Mouse (Mus musculus) telencephalon, adult 2 months (tissue): ENCODE data around the gene Atp6v0e2.

ENCODE experiments used
- DNase-seq: peaks from one replicate; pipeline ENCODE4 v3.0.0-alpha.2; 2011; ENCODE audit warnings: low read depth, low spot score

Atp6v0e2 gene

GRCm38 (mm10) chr6:48539860-48540259 lies 2.4 kb downstream of the Atp6v0e2 start:
- DNase-seq, result no peak

GRCm38 (mm10) chr6:48540721-48541120 lies 3.3 kb downstream of the Atp6v0e2 start:
- DNase-seq, result no peak

GRCm38 (mm10) chr6:48541560-48542450 lies 4.4 kb downstream of the Atp6v0e2 start:
- DNase-seq, result no peak

GRCm38 (mm10) chr6:48542631-48543030 lies 5.2 kb downstream of the Atp6v0e2 start:
- no peak for DNase-seq

- no peak for DNase-seq
Observed at GRCm38 (mm10) chr6:48545251-48545650, 7.8 kb downstream of the Atp6v0e2 start.

- peak; percentile 12 for DNase-seq
Observed at GRCm38 (mm10) chr6:48546271-48546670, 8.9 kb downstream of the Atp6v0e2 start.

- DNase-seq, result no peak
Observed at GRCm38 (mm10) chr6:48546858-48547257, 9.4 kb downstream of the Atp6v0e2 start.

GRCm38 (mm10) chr6:48548314-48548713 lies 10.9 kb downstream of the Atp6v0e2 start:
- no peak for DNase-seq

- no peak for DNase-seq
Observed at GRCm38 (mm10) chr6:48552918-48553317, 15.5 kb downstream of the Atp6v0e2 start.

- DNase-seq, result peak; percentile 13
Observed at GRCm38 (mm10) chr6:48553819-48554218, 16.4 kb downstream of the Atp6v0e2 start.

GRCm38 (mm10) chr6:48554280-48555103 lies 17.1 kb downstream of the Atp6v0e2 start, which contains the start of gene Lrrc61:
Gene Lrrc61 (plus strand): TSS chr6:48554796.
- DNase-seq, result peak; percentile 97

GRCm38 (mm10) chr6:48555104-48555890 lies 17.9 kb downstream of the Atp6v0e2 start:
- DNase-seq, result peak; percentile 96

GRCm38 (mm10) chr6:48555956-48556355 lies 18.5 kb downstream of the Atp6v0e2 start:
- DNase-seq, result no peak

GRCm38 (mm10) chr6:48565693-48566310 lies 28.4 kb downstream of the Atp6v0e2 start:
- DNase-seq, result no peak

- DNase-seq, result no peak
Observed at GRCm38 (mm10) chr6:48566312-48566711, 28.9 kb downstream of the Atp6v0e2 start.

GRCm38 (mm10) chr6:48568036-48568984 lies 30.9 kb downstream of the Atp6v0e2 start:
- DNase-seq, result no peak

- no peak for DNase-seq
Observed at GRCm38 (mm10) chr6:48569065-48569807, 31.8 kb downstream of the Atp6v0e2 start.

GRCm38 (mm10) chr6:48572014-48572413 lies 34.6 kb downstream of the Atp6v0e2 start:
- no peak for DNase-seq

- DNase-seq, result no peak
Observed at GRCm38 (mm10) chr6:48572572-48573061, 35.2 kb downstream of the Atp6v0e2 start, which contains the start of gene Rarres2. Gene Rarres2 (minus strand): TSS chr6:48572789.
